Mouse (Mus musculus) neural tube, embryonic 15.5 days (tissue): Measurements from ENCODE around the gene Dmgdh. TPM values are rescaled to one million over a fixed set of nuclear protein-coding genes. Genes with fewer than 3 reads are reported as not detected.
A peak's percentile ranks its signal among the peaks of the same experiment; 100 is the strongest.

Source experiments
- ATAC-seq: fragments of 200-750 bp; cut with Nextera tagmentation; 2 replicates; pipeline ENCODE4 v1.8.0; 2017; ENCODE audit warnings: mild to moderate bottlenecking, moderate TSS enrichment, moderate library complexity; ENCODE audit not compliant: low FRiP score
- H3K27ac ChIP-seq: fragments of 300-500 bp; sonication (generic); replicated peaks from 2 replicates; pipeline ENCODE4 v1.5.1; 2015; ENCODE audit warnings: mild to moderate bottlenecking, inconsistent platforms
- H3K27me3 ChIP-seq: fragments of 300-500 bp; sonication (generic); replicated peaks from 2 replicates; pipeline ENCODE4 v1.6.1; 2015; ENCODE audit warnings: inconsistent platforms
- H3K36me3 ChIP-seq: fragments of 300-500 bp; sonication (generic); 2 replicates; pipeline ENCODE4 v1.6.1; 2015; ENCODE audit warnings: inconsistent platforms
- H3K4me1 ChIP-seq: fragments of 300-500 bp; sonication (generic); 2 replicates; pipeline ENCODE4 v1.6.1; 2015; ENCODE audit warnings: inconsistent platforms
- H3K4me2 ChIP-seq: fragments of 300-500 bp; sonication (generic); 2 replicates; pipeline ENCODE4 v1.6.1; 2015; ENCODE audit warnings: inconsistent platforms, mild to moderate bottlenecking, moderate library complexity
- H3K4me3 ChIP-seq: fragments of 300-500 bp; sonication (generic); replicated peaks from 2 replicates; pipeline ENCODE4 v1.5.1; 2015; ENCODE audit warnings: mild to moderate bottlenecking, inconsistent platforms
- H3K9ac ChIP-seq: fragments of 300-500 bp; sonication (generic); replicated peaks from 2 replicates; pipeline ENCODE4 v1.6.1; 2015; ENCODE audit warnings: mild to moderate bottlenecking, inconsistent platforms
- H3K9me3 ChIP-seq: fragments of 300-500 bp; sonication (generic); replicated peaks from 2 replicates; pipeline ENCODE4 v1.6.1; 2016; ENCODE audit warnings: inconsistent platforms
- WGBS: fragments of 180-500 bp; shearing (Covaris S2); methylation state at CpG from one replicate; pipeline ENCODE4 v1.1.7; 2015; ENCODE audit warnings: mixed read lengths; 5-methylcytosine and 5-hydroxymethylcytosine counted together
- polyA plus RNA-seq: library from polyadenylated mRNA; unstranded; fragments of >200 nt; fragmentation: Nextera tagmentation; extraction: Ambion mirVana; gene quantifications from 2 replicates; pipeline ENCODE4 v1.2.1, GENCODE M21; 2015

Dmgdh gene
- polyA plus RNA-seq, 1 experiment from 2014 or later, result 0.18 TPM

DNA sequence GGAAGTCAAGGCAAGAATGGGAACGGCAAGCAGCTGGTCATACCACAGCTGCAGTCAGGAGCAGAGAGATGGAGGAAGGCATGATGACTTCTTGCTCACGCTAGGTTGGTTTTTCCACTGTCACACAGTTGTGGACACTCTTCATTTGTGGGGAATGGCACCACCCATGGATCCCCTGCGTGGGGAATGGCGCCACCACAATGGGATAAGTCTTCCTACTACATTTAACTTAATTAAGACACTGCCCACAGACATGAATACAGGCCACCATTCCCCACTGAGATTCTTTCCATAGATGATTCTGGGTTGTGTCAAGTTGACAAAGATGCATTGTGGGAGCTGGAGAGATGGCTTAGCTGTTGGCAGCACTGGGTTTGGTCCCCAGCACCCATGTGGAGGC is 38.1 kb downstream of the Dmgdh start:
- no peaks in the 10 kb centered on the region for H3K27me3 ChIP-seq
- no peaks in the 10 kb centered on the region for H3K36me3 ChIP-seq
- no peak overlapping the region for H3K4me3 ChIP-seq
- 92% methylated on average over 4 of the region's 4 CpGs for WGBS
- no peak overlapping the region for H3K4me2 ChIP-seq
- no peak for ATAC-seq
- no peaks in the 10 kb centered on the region for H3K9me3 ChIP-seq
- no peaks in the 10 kb centered on the region for H3K4me1 ChIP-seq
- no peak overlapping the region for H3K9ac ChIP-seq
- no peak overlapping the region for H3K27ac ChIP-seq

DNA sequence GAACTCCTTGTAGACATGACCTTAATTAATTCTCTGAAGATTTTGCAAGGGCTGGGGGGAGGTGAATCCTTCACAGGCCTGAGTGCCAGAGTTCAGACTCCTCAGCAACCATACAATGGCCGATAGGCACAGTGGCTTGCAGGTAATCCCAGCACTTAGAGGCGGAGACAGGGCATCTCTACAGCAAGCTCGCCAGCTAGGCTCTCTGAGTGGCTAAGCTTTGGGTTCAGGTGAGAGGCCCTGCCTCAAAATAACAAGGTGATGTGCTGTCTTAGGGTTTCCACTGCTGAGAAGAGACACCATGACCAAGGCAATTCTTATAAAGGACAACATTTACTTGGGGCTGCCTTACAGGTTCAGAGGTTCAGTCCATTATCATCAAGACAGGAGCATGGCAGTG is 39.6 kb downstream of the Dmgdh start:
- Histone ChIP-seq H3K4me2 (no peak overlapping the region), H3K4me1 (peaks cover 6% of the 10 kb centered on the region), H3K36me3 (no peaks in the 10 kb centered on the region), H3K9me3 (no peaks in the 10 kb centered on the region), H3K27ac (no peak overlapping the region), H3K4me3 (no peak overlapping the region), H3K27me3 (no peaks in the 10 kb centered on the region), H3K9ac (no peak overlapping the region)
- no peak for ATAC-seq
- 91% methylated on average over 3 of the region's 3 CpGs for WGBS

DNA sequence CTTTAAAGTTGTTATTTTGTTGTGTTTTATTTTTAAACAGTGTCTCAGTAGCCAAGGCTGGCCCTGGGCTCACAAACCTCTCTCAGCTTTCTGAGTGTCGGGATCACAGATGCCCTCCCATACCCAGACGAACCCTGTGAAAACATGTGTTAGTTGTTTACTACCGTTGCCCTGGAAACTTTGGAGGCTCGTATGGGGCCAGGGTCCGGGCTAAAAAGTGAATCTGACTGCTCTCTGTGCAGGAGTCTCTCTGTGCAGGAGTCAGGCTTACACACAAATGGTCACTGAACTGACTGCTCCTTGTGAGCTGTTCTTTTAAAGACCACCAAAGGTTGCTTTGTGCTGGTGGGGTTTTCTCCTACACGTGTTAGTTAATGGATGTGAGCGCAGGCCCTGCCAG is 42.9 kb downstream of the Dmgdh start:
- WGBS, result 37% methylated on average over 7 of the region's 7 CpGs
- Histone ChIP-seq H3K27me3 (no peaks in the 10 kb centered on the region), H3K4me3 (no peak overlapping the region), H3K4me2 (no peak overlapping the region), H3K4me1 (peaks cover 6% of the 10 kb centered on the region), H3K27ac (no peak overlapping the region), H3K9me3 (no peaks in the 10 kb centered on the region), H3K36me3 (no peaks in the 10 kb centered on the region), H3K9ac (no peak overlapping the region)
- no peak for ATAC-seq

DNA sequence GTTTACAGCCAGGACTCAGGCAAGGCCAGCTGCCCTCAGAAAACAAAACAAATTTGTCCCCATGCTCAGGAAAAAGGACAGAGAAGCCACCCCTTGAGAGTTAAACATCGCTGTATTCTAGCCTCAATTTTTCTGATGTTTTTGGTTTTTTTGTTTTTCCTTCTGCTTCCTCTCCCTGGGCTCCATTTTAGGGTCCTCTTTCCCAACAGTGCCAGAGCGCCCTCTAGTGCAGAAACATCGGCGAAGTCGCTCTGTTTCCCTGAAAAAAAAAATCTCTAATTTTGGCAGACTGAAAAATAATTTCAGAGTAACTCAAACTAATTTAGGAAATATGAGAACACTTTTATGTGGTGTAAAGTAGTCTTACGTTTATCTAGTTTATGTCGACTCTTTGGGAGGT is 44.7 kb downstream of the Dmgdh start:
- Histone ChIP-seq H3K4me3 (no peak overlapping the region), H3K36me3 (no peaks in the 10 kb centered on the region), H3K9ac (no peak overlapping the region), H3K27me3 (no peaks in the 10 kb centered on the region), H3K4me1 (peaks cover 6% of the 10 kb centered on the region), H3K9me3 (no peaks in the 10 kb centered on the region), H3K4me2 (peak overlapping the region; percentile 26; the same call in 1 of the 2 replicates), H3K27ac (no peak overlapping the region)
- ATAC-seq, result no peak
- 4% methylated on average over 7 of the region's 7 CpGs for WGBS

DNA sequence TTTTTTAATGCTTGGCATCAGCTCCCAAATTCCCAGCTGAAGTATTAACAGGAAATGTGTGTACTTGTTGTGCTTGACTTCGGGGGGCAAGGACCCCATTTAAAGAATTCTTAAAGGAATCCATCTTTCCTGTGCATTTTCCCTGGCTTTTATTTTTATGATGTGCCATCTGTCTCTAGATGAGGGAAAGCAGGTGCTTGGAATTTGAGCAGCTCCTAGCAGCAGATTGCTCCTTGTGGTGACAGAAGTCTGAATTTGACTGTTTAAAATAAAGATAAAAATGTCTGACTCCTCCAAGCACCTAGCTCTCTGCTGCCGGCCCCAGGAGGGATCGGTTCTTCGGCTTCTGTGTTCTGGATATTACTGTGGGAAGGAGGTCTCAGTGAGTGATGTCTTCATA is 47.7 kb downstream of the Dmgdh start:
- no peak overlapping the region for H3K4me3 ChIP-seq
- no peaks in the 10 kb centered on the region for H3K36me3 ChIP-seq
- no peak for ATAC-seq
- no peaks in the 10 kb centered on the region for H3K27me3 ChIP-seq
- WGBS, result 76% methylated on average over 4 of the region's 4 CpGs
- no peak overlapping the region for H3K9ac ChIP-seq
- H3K27ac ChIP-seq, result no peak overlapping the region
- H3K4me1 ChIP-seq, result peaks cover 6% of the 10 kb centered on the region
- H3K9me3 ChIP-seq, result no peaks in the 10 kb centered on the region
- no peak overlapping the region for H3K4me2 ChIP-seq

DNA sequence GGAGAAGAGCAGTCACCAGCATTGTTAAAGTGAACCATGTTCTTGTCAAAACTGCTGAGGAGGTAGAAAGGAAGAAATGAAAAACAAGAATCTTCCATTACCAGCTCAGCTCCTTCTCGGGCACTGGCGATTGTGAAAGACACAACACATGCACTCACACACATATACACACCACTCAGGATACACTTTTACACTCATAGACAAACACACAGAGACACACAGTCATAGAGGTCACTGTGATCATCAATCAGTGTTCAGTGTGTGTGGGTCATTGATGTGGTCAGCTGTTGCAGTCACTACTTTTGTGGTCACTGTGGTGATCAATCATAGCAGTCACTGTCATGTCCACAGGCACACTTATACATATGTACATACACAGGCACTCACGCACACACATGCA is 49.2 kb downstream of the Dmgdh start:
- H3K36me3 ChIP-seq, result no peaks in the 10 kb centered on the region
- WGBS, result 90% methylated on average over 3 of the region's 3 CpGs
- no peak for ATAC-seq
- peaks cover 4% of the 10 kb centered on the region for H3K4me1 ChIP-seq
- H3K4me3 ChIP-seq, result no peak overlapping the region
- no peak overlapping the region for H3K9ac ChIP-seq
- no peaks in the 10 kb centered on the region for H3K27me3 ChIP-seq
- no peaks in the 10 kb centered on the region for H3K9me3 ChIP-seq
- no peak overlapping the region for H3K4me2 ChIP-seq
- no peak overlapping the region for H3K27ac ChIP-seq

GRCm38 (mm10) chr13:93724206-93724605 is 50.0 kb downstream of the Dmgdh start:
- no peak overlapping the region for H3K27ac ChIP-seq
- no peaks in the 10 kb centered on the region for H3K9me3 ChIP-seq
- no peak overlapping the region for H3K4me2 ChIP-seq
- no peak overlapping the region for H3K9ac ChIP-seq
- H3K27me3 ChIP-seq, result no peaks in the 10 kb centered on the region
- no peak overlapping the region for H3K4me3 ChIP-seq
- no peaks in the 10 kb centered on the region for H3K4me1 ChIP-seq
- H3K36me3 ChIP-seq, result no peaks in the 10 kb centered on the region
- ATAC-seq, result no peak
- WGBS, result 35% methylated on average over 2 of the region's 2 CpGs

- 92% methylated on average over 5 of the region's 5 CpGs for WGBS
- no peaks in the 10 kb centered on the region for H3K36me3 ChIP-seq
- ATAC-seq, result no peak
Measured at GRCm38 (mm10) chr13:93735131-93735636, 61.0 kb downstream of the Dmgdh start.

GRCm38 (mm10) chr13:93744118-93744517 is 69.9 kb downstream of the Dmgdh start:
- no peak overlapping the region for H3K9ac ChIP-seq
- H3K4me3 ChIP-seq, result no peak overlapping the region
- H3K9me3 ChIP-seq, result no peaks in the 10 kb centered on the region
- H3K4me1 ChIP-seq, result no peaks in the 10 kb centered on the region
- ATAC-seq, result no peak
- H3K36me3 ChIP-seq, result no peaks in the 10 kb centered on the region
- H3K4me2 ChIP-seq, result no peak overlapping the region
- H3K27me3 ChIP-seq, result no peaks in the 10 kb centered on the region
- H3K27ac ChIP-seq, result no peak overlapping the region
- 28% methylated on average over 8 of the region's 8 CpGs for WGBS

More at GRCm38 (mm10) chr13:93735131-93735636, 61.0 kb downstream of the Dmgdh start:
- H3K27ac ChIP-seq, result no peak overlapping the region
- no peak overlapping the region for H3K4me2 ChIP-seq
- no peak overlapping the region for H3K9ac ChIP-seq
- H3K4me3 ChIP-seq, result no peak overlapping the region
- H3K27me3 ChIP-seq, result no peaks in the 10 kb centered on the region
- H3K4me1 ChIP-seq, result no peaks in the 10 kb centered on the region
- no peaks in the 10 kb centered on the region for H3K9me3 ChIP-seq

GRCm38 (mm10) chr13:93752597-93753400 is 78.6 kb downstream of the Dmgdh start:
- H3K36me3 ChIP-seq, result no peaks in the 10 kb centered on the region
- no peak overlapping the region for H3K4me3 ChIP-seq
- H3K27me3 ChIP-seq, result no peaks in the 10 kb centered on the region
- H3K9me3 ChIP-seq, result no peaks in the 10 kb centered on the region
- H3K9ac ChIP-seq, result no peak overlapping the region
- H3K27ac ChIP-seq, result no peak overlapping the region
- WGBS, result 30% methylated on average over 14 of the region's 14 CpGs
- no peak overlapping the region for H3K4me2 ChIP-seq
- ATAC-seq, result peak; percentile 38; the same call in 1 of the 2 replicates
- H3K4me1 ChIP-seq, result 0 out of 2 replicates have a peak, but pooled peaks cover 4% of the 10 kb centered on the region

DNA sequence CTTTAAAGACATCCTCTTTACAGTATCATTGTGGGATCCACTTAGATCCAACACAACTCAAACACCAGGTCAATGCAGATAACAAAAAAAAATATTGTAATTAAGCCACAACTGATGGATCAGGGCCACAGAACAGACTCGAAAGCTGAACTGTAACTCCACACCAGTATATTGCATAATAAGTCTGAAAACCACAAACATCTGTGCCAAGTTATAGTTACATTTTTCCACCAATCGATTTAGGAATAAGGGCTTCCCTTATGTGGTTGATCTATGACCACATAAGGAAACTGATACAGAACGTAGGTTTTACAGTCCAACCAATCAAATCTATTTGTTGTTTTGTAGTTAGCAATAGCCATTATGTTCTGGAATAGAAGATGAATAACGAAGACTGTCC is 80.9 kb downstream of the Dmgdh start:
- no peak for ATAC-seq
- no peak overlapping the region for H3K4me3 ChIP-seq
- 96% methylated on average over 4 of the region's 4 CpGs for WGBS

DNA sequence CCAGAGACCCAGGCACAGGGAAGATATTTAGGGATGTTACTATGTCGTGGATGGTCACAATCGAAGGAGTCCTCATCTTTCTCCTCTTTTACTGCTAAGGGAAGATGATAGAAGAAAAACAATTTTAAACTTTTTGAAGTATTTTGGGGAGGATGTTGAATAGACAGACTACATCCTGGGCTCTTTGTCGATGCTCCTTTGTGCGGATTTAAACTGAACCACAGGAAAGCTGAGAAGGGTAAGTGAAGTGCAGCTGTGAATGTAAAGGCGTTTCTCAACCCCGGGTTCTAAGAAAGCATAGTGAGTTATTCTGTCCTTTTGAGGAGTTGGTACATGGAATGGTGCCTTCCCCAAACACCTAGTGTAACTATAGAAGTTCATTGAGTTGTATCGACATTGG is 82.4 kb downstream of the Dmgdh start:
- Histone ChIP-seq H3K27ac (no peak overlapping the region), H3K4me1 (peaks cover 8% of the 10 kb centered on the region; the same call in 1 of the 2 replicates), H3K4me2 (no peak overlapping the region), H3K36me3 (no peaks in the 10 kb centered on the region), H3K4me3 (no peak overlapping the region), H3K27me3 (no peaks in the 10 kb centered on the region), H3K9me3 (no peaks in the 10 kb centered on the region), H3K9ac (no peak overlapping the region)
- no peak for ATAC-seq
- WGBS, result 92% methylated on average over 7 of the region's 7 CpGs

More for the DNA sequence above, 80.9 kb downstream of the Dmgdh start:
- no peaks in the 10 kb centered on the region for H3K9me3 ChIP-seq
- no peaks in the 10 kb centered on the region for H3K36me3 ChIP-seq
- no peak overlapping the region for H3K27ac ChIP-seq
- peaks cover 8% of the 10 kb centered on the region; the same call in 1 of the 2 replicates for H3K4me1 ChIP-seq
- no peaks in the 10 kb centered on the region for H3K27me3 ChIP-seq
- no peak overlapping the region for H3K4me2 ChIP-seq
- no peak overlapping the region for H3K9ac ChIP-seq
